Mouse (Mus musculus): ENCODE results near the gene Zfp639.

- TF ChIP-seq CTCF (IDR thresholded peaks at IDR 0.05; ENCODE audit: low read depth) (no peak), EP300 (optimal IDR thresholded peaks at IDR 0.05) (no peak)
These were observed 42.7 kb upstream of the Zfp639 start for GRCm38 (mm10) chr3:32467321-32467720.

Data from stomach, postnatal 0 days (tissue).